Mouse (Mus musculus): ENCODE results near the gene Tecr. TPM values are rescaled to one million over a fixed set of nuclear protein-coding genes. Genes with fewer than 3 reads are reported as not detected.

Gene Tecr
- total and polyA plus RNA-seq, 2 experiments from 2014 or later, result 857 to 1,117 TPM

- H3K4me1 ChIP-seq (ENCODE audit: insufficient read depth), result no peaks in the 10 kb centered on the region
- peaks cover 9% of the 10 kb centered on the region; the same call in 1 of the 2 replicates for H3K36me3 ChIP-seq (ENCODE audit: insufficient read depth)
- no peaks in the 10 kb centered on the region for H3K27me3 ChIP-seq (ENCODE audit: insufficient read depth, low read length)
- TF ChIP-seq CTCF (IDR thresholded peaks at IDR 0.05; ENCODE audit: low read depth), result no peak
- no peak overlapping the region for H3K4me3 ChIP-seq (ENCODE audit: low read depth, low read length)
- H3K27ac ChIP-seq (ENCODE audit: low read depth, low read length), result no peak overlapping the region
- DNase-seq, result no peak
- H3K4me2 ChIP-seq (ENCODE audit: low read depth), result no peak overlapping the region
- 95% methylated on average over 2 of the region's 2 CpGs for WGBS
- ATAC-seq, result no peak
- no peak overlapping the region for H3K9ac ChIP-seq
- no peaks in the 10 kb centered on the region for H3K9me3 ChIP-seq (ENCODE audit: low read length)
Observed at GRCm38 (mm10) chr8:83618566-83618965, 10.8 kb upstream of the Tecr start.

- 91% methylated on average over 2 of the region's 2 CpGs for WGBS
- ATAC-seq, result no peak
- Histone ChIP-seq H3K9me3 (ENCODE audit: low read length) (no peaks in the 10 kb centered on the region), H3K36me3 (ENCODE audit: insufficient read depth) (peaks cover 21% of the 10 kb centered on the region), H3K27ac (ENCODE audit: low read depth, low read length) (no peak overlapping the region), H3K9ac (no peak overlapping the region), H3K4me2 (ENCODE audit: low read depth) (no peak overlapping the region), H3K4me3 (ENCODE audit: low read depth, low read length) (no peak overlapping the region), H3K27me3 (ENCODE audit: insufficient read depth, low read length) (no peaks in the 10 kb centered on the region), H3K4me1 (ENCODE audit: insufficient read depth) (no peaks in the 10 kb centered on the region)
- no peak for DNase-seq
- no peak for TF ChIP-seq CTCF (IDR thresholded peaks at IDR 0.05; ENCODE audit: low read depth)
Observed at GRCm38 (mm10) chr8:83617111-83617510, 9.3 kb upstream of the Tecr start.

GRCm38 (mm10) chr8:83616625-83617024 lies 8.9 kb upstream of the Tecr start:
- no peak for TF ChIP-seq CTCF (IDR thresholded peaks at IDR 0.05; ENCODE audit: low read depth)

GRCm38 (mm10) chr8:83613695-83614094 lies 5.9 kb upstream of the Tecr start:
- ATAC-seq (no peak), DNase-seq (no peak)
- no peak overlapping the region for H3K27ac ChIP-seq (ENCODE audit: low read depth, low read length)
- peaks cover 7% of the 10 kb centered on the region for H3K4me1 ChIP-seq (ENCODE audit: insufficient read depth)
- 96% methylated on average over 4 of the region's 4 CpGs for WGBS
- no peaks in the 10 kb centered on the region for H3K27me3 ChIP-seq (ENCODE audit: insufficient read depth, low read length)
- no peaks in the 10 kb centered on the region for H3K9me3 ChIP-seq (ENCODE audit: low read length)
- no peak for TF ChIP-seq CTCF (IDR thresholded peaks at IDR 0.05; ENCODE audit: low read depth)
- peaks cover 46% of the 10 kb centered on the region for H3K36me3 ChIP-seq (ENCODE audit: insufficient read depth)
- H3K9ac ChIP-seq, result no peak overlapping the region
- no peak overlapping the region for H3K4me3 ChIP-seq (ENCODE audit: low read depth, low read length)
- no peak overlapping the region for H3K4me2 ChIP-seq (ENCODE audit: low read depth)

More at GRCm38 (mm10) chr8:83616625-83617024, 8.9 kb upstream of the Tecr start:
- DNase-seq (no peak), ATAC-seq (no peak)
- Histone ChIP-seq H3K9ac (no peak overlapping the region), H3K4me1 (ENCODE audit: insufficient read depth) (no peaks in the 10 kb centered on the region), H3K27ac (ENCODE audit: low read depth, low read length) (no peak overlapping the region), H3K27me3 (ENCODE audit: insufficient read depth, low read length) (no peaks in the 10 kb centered on the region), H3K4me3 (ENCODE audit: low read depth, low read length) (no peak overlapping the region), H3K9me3 (ENCODE audit: low read length) (no peaks in the 10 kb centered on the region), H3K4me2 (ENCODE audit: low read depth) (no peak overlapping the region), H3K36me3 (ENCODE audit: insufficient read depth) (peaks cover 26% of the 10 kb centered on the region)

GRCm38 (mm10) chr8:83611921-83612320 lies 4.2 kb upstream of the Tecr start:
- WGBS, result 95% methylated on average over 4 of the region's 4 CpGs
- H3K27me3 ChIP-seq (ENCODE audit: insufficient read depth, low read length), result no peaks in the 10 kb centered on the region
- no peak overlapping the region for H3K27ac ChIP-seq (ENCODE audit: low read depth, low read length)
- peaks cover 7% of the 10 kb centered on the region for H3K4me1 ChIP-seq (ENCODE audit: insufficient read depth)
- no peak for TF ChIP-seq CTCF (IDR thresholded peaks at IDR 0.05; ENCODE audit: low read depth)
- no peaks in the 10 kb centered on the region for H3K9me3 ChIP-seq (ENCODE audit: low read length)
- no peak for DNase-seq
- H3K36me3 ChIP-seq (ENCODE audit: insufficient read depth), result peaks cover 46% of the 10 kb centered on the region
- no peak overlapping the region for H3K4me2 ChIP-seq (ENCODE audit: low read depth)
- no peak overlapping the region for H3K9ac ChIP-seq
- H3K4me3 ChIP-seq (ENCODE audit: low read depth, low read length), result no peak overlapping the region
- no peak for ATAC-seq

- TF ChIP-seq CTCF (IDR thresholded peaks at IDR 0.05; ENCODE audit: low read depth), result no peak
- H3K36me3 ChIP-seq (ENCODE audit: insufficient read depth), result peaks cover 46% of the 10 kb centered on the region
- H3K9me3 ChIP-seq (ENCODE audit: low read length), result no peaks in the 10 kb centered on the region
- H3K4me3 ChIP-seq (ENCODE audit: low read depth, low read length), result peak overlapping the region; percentile 83
- peaks cover 7% of the 10 kb centered on the region for H3K4me1 ChIP-seq (ENCODE audit: insufficient read depth)
- WGBS, result 94% methylated on average over 10 of the region's 10 CpGs
- no peak for ATAC-seq
- peak overlapping the region; percentile 63 for H3K4me2 ChIP-seq (ENCODE audit: low read depth)
- peak overlapping the region; percentile 68 for H3K9ac ChIP-seq
- no peaks in the 10 kb centered on the region for H3K27me3 ChIP-seq (ENCODE audit: insufficient read depth, low read length)
- DNase-seq, result no peak
- H3K27ac ChIP-seq (ENCODE audit: low read depth, low read length), result no peak overlapping the region
Observed at GRCm38 (mm10) chr8:83609547-83610180, 1.9 kb upstream of the Tecr start.

- WGBS, result 29% methylated on average over 9 of the region's 9 CpGs
- TF ChIP-seq CTCF (IDR thresholded peaks at IDR 0.05; ENCODE audit: low read depth), result no peak
- H3K27ac ChIP-seq (ENCODE audit: low read depth, low read length), result no peak overlapping the region
Observed at GRCm38 (mm10) chr8:83609086-83609485, 1.3 kb upstream of the Tecr start.

More at GRCm38 (mm10) chr8:83609086-83609485, 1.3 kb upstream of the Tecr start:
- Histone ChIP-seq H3K4me2 (ENCODE audit: low read depth) (peak overlapping the region; percentile 63), H3K27me3 (ENCODE audit: insufficient read depth, low read length) (no peaks in the 10 kb centered on the region), H3K9me3 (ENCODE audit: low read length) (no peaks in the 10 kb centered on the region), H3K4me3 (ENCODE audit: low read depth, low read length) (peak overlapping the region; percentile 83), H3K9ac (peak overlapping the region; percentile 68), H3K4me1 (ENCODE audit: insufficient read depth) (peaks cover 7% of the 10 kb centered on the region), H3K36me3 (ENCODE audit: insufficient read depth) (peaks cover 42% of the 10 kb centered on the region)
- DNase-seq (no peak), ATAC-seq (no peak)
